Mouse (Mus musculus) layer of hippocampus, postnatal 25 days (tissue): ENCODE results near the gene Rab38. TPM values are rescaled to one million over a fixed set of nuclear protein-coding genes. Genes with fewer than 3 reads are reported as not detected.

Source experiments
- DNase-seq, 2 experiments: peaks; one replicate each; pipeline ENCODE4 v3.0.0; 2022; ENCODE audit warnings: mixed read lengths in 2 of 2, low spot score in 1 of 2; ENCODE audit errors: extremely low spot score in 1 of 2
- total RNA-seq, 2 experiments: library from RNA; stranded (reverse); gene quantifications; 2 replicates each; pipeline ENCODE4 v1.2.3; 2021

The Rab38 gene
- total RNA-seq = 1 to 10 TPM; 1.7 to 2.1 TPM

DNA sequence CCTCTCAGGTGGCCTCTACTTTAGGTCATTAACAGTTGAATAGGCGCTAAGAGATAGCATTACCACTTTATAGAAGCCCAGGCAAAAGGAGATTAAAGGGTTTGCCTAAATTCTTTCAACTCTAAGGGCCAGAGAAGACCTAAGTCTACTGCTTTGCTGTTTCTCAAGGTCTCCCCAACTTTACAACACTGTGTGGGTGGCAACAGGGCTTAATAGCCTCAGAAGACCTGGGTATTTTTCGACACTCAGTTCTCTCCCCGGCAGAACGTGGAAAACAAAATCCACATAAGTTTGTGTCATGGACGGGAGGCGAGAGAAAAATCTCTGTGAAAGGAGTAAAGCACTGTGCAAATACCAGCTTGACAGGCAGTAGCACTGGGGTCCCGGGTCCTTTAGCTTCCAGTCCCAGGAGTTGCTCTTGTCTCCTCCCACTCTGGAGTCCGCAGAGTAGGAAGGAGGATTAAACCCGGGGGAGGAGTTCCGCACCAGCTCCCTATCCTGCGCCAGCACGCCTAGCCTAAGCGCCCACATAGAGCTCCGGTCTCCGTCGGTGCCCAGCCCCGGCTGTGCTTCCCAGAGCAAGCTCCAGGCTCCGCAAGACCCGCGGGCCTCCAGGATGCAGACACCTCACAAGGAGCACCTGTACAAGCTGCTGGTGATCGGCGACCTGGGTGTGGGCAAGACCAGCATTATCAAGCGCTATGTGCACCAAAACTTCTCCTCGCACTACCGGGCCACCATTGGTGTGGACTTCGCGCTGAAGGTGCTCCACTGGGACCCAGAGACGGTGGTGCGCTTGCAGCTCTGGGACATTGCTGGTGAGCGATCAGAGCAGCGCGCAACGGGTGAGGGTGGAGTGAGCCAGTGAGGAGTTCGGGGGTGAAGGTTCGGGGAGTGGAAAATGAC lies at the start of gene Rab38:
Gene Rab38 (plus strand): TSS at position 488 of the 906 bp plus-strand sequence.
- peak; percentile 11 to 12 for DNase-seq

DNA sequence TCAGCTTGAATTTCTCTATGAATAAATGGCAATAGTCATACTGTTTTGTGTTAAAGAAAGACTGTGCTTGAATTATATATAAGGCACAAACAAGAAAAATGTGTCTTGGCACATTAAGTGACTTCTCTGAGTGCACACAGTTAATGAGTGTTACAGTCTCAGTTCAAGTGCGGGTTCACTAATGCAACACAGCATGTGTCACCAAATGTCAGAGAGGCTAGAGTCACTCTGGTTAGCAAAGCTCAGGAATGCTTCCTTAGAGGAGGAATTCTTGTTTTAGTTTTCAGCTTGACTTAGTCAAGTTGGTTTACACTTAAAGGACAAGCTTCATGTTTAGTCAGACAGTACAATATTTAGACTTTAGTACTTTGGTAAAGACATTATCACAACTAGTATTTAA lies 35.5 kb upstream of the Rab38 start:
- no peak for DNase-seq

DNA sequence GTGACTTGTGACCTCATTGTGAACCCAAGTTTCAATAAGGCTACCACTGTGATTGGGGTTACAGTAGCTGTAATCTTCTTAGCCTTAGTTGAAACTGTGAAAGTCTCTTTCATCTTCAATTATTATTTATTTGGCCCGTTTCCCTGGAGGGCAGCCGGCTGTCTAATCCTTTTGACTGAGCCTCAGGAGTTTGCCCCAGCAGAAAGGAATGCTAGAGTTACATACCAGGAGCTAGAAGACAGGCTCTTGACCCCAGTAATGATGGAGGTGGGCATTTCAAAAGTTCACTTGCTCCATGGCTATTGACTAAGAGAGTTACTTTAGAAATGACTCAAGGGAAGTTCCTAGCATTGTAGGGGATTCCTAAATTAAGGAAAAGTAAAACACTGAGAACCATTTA lies 34.3 kb upstream of the Rab38 start:
- no peak for DNase-seq

DNA sequence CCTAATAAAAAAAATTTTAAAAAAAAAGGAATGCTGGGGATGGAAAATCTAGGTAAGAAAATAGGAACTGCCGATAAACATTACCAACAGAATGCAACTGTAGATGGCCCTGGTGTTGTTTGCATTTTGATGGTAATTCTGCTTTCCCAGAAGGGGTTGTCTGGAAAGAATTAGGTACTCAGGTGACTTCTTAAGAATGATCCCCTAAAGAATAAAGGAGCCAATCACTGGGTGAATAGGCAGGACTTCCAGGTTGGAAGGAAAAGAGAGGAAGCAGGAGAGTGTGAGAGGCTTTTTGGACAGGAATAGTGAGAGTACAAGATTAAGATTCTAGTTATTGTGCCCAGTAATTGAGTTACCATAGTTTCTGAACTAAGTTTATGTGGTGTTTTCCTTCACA lies 24.8 kb upstream of the Rab38 start:
- DNase-seq = no peak

DNA sequence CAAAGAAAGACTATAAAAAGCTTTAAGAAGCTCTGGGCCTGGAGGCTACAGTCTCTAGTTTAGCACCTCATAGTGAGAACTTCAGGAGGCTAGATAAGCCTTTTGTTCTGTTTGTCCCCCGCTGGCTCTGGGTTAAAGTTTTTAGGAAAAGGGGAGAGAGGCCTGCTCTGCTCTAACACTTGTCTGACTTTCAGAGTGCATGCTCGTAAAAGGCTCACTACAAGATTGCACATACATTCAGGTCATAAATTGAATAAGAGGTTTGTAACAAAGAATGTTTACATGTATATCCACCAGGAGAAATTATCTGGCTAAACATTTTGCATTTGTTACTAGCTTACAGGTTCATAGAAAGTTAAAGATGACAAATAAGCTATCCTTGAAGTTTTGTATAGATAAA lies 23.6 kb upstream of the Rab38 start:
- DNase-seq = no peak

DNA sequence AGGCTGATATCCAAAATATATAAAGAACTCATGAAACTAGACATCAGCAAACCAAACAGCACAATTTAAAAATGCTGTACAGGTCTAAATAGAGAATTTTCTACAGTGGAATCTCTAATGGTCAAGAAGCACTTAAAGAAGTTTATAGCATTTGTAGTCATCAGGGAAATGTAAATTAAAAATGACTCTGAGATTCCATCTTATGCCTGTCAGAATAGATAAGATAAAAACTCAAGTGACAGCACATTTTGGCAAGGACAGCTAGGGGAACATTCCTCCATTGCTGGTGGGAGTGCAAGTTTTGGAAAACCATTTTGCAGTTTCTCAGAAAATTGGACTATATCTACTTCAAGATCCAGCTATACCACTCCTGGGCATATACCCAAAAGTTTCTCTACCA lies 8.3 kb upstream of the Rab38 start:
- DNase-seq = no peak

DNA sequence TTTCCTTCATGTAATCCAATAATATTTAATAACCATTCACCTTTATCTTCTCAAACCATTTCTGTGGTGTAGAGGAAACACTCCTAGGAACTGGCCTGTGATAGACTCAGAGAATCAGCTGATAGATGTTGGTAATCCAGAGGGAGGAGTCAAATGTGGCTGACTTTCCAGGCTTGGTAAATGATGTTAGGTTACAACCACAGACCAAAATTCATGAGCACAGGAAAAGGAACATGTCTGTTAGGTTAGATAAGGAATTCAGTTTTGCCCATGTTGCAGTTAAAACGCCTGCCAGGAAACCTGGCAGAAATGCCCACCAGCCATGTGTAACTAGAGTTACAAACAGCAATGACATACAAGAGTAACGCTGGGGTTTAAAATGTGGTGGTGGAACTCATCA lies 6.2 kb upstream of the Rab38 start:
- DNase-seq = no peak

DNA sequence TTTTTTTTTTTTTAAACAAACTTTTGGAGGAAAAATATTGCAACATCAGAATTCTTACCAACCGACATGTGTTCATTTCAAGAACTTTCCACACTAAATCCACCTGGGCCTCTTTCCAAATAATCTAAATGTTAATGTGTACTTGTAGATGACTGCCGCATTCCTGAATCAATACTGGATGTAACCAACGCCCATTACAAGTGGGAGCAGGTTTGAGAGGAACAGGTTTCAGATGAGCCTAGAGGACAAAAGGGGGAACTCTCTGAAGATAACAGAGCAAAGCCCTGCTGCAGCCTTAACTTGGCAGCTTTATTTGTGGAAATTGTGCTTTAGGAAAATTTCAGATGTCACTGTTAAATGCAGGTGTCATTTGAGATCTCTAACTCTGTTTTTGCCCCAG lies 4.3 kb upstream of the Rab38 start:
- DNase-seq = no peak

DNA sequence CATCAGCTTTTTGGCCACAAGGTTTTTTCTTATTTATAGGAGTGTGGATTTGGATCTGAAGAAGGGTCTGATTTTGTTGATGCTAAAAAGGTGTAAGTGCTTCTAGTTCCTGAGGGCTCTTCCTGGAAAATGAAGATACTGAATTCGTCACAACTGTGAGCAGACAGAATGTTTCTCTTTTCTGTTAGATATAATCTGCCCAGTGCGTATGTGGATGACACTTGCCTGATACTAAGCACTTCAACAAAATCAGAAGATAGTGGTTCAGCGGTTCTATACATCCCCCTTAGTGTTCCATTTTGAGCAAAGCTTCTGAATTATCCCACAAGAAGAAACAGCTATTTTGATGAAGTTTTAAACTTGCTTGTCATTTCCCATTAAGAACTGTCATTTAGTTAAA lies 2.6 kb upstream of the Rab38 start:
- no peak for DNase-seq

DNA sequence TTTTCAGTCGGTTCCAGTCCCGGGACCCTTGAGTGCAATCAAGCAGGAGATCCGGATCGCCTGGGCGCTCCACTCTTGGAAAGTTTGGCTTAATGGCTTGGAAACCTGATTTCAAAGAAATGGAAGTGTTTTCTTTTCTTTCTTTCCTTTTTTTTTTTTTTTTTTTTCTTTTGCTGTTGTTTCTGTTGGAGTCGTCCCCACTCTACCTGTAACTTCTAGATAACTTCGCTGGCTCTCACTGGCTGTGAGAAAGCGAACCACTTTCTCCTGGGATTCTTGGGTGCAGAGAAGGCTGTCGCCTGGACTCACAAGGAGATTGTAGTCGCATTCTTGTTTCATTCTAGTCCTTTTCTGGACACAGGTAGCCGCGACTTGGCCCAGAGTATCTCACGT lies 615 bp downstream of the Rab38 start:
- DNase-seq = no peak

DNA sequence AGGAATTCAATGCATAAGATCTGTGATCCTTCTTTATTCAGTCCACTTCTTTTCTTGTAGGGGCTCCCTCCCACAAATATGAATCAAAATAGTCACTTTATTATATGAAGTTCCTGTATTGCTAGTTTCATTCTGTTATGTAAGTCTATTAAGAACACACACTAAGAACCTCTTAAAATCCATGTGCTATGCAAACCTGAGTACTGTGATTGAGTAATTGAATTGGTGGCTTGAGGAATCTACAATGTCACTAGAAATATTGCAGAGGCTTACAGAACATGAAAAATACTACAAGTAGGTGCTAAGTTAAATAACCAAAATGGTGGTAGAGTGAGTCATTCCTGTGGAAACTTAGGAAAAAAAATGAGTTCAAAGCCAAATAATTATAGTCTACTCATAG lies 10.2 kb downstream of the Rab38 start:
- no peak for DNase-seq

DNA sequence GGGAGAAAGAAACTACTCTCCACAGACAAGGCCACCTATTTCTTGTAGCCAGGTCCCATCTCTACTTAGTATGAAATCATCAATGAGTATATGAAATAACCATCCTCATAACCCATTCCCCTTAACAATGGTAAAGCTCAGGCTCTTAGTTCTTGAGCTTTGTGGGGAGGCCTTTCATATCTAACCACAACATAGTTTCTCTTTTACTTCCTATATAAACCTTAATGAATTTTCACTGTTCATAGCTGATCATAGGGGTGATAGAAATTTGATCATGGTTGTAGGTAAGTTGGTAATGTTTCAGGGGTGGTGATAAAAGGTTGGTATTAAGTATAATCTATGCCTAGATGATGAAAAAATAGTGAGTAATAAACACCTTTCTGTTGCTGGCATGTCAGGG lies 12.6 kb downstream of the Rab38 start:
- no peak for DNase-seq

DNA sequence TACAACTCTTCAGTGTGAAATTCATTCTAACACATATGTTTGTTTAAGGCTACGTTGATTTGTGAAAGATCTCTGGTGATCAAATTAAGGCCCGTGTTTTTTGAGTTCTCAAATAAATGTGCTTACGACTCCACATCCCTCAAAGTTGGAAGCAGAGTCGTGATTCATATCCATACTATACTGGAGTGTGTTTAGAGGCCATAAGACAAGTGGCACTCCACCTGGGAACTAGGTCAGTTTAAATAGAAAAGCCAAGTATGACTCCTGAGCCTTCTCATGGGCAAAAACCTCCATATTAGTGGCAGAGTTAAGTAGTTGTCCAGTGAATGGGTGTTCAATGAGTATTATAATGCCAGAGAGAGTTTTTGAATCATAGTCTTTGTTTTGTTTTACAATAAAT lies 13.4 kb downstream of the Rab38 start:
- no peak for DNase-seq

DNA sequence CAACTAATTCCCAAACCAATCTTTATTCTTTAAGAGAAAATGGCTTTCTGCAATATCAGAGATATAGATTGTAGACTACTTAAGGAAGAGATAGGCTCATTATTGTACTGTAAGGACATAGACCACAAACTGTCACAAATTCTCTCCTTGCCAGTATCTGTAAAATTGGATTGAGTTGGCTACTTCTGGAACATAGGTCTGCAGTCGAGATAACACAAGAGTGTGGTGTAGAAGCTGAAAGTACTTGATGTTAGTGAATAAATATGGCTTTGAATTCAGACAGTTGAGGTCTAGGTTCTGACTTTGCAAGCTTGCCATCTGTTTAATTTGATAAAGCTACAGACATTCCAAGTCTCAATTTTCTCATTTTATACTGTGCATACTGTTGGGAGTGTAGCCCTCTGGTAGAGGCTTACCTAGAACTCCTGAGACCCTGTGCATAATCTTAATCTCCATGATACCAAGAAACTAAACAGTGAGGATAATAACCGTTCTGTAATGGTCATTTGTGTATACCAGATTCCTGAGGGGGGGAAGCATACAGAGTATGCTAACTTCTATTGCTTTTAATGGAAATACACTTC lies 15.3 kb downstream of the Rab38 start:
- DNase-seq = no peak

DNA sequence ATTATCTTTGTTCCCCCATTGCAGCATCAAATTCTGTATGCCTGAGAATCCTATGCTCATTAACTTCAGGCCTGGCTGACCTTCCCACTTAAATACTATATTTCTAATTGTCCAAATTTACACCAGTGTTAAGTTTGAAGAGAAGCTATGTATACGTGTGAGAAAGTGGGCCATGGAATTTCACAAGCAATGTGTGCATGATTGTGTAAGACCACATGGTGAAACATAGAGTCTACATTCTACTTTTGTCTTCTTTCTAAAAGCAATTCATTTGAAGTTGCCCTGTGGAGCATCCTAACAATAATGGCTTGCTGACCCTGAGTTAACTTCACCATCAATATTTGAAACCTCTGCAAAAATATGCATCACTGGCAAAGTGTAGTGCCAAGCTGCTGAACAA lies 23.2 kb downstream of the Rab38 start:
- no peak for DNase-seq

DNA sequence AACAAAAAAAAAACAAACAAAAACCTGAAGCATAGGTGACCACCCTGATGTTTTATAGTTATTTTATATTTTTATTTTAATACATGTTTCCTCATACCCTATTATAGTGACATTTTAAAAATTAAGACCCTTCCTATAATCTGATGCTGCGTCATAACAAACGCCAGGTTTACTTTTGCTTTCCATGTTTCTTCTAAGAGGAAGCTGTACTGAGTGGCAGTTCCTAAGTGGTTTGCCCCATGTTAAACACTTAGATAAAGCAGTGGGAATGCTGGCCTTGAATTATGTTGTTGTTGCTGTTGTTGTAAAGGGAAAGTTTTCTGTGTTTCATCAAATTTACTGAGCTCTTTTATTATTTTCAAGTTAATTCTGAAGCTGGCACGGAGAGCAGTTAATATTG lies 27.8 kb downstream of the Rab38 start:
- DNase-seq = no peak

DNA sequence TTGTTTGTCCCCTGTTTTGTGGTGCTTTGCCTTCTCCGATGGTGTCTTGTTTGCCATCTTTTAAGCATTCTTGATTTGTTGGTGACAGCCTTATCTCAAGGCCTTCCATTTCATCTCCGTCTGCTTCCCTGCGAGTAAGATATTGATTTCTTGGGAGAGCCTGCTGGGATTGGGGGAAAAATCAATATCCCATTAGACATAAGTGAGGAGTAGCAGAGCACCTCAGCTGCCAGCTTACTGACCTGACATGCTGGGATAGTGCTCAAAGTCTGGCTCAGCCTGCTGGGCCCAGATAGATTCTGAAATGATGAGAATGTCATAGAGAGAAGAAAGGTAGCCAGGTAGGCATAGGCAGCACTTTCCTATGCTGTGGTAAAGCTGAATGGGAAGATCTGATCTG lies 37.7 kb downstream of the Rab38 start:
- DNase-seq = no peak

DNA sequence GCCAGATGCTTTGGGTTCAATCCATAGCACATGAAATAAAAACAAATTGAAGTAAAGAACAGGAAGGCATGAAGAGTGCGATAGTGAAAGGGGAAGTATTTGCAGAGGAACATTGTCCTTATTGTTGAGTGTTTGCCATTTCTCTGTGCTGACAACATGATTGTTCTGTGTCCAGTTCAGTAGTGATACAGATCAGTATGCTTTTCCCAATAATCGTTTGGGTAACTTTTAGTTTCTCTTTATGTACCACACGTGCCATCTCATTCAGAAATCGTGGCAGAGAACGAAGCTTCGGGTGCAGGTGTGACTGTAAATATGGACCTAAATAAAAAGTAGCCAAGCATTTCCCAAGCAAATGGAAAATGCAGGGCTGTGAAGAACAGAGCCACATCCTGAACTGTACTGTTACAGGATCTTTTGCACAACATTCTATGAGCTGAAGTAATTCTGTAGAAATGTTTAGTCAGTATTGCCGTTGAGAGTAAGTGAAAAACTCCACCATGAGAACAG lies 52.1 kb downstream of the Rab38 start:
- no peak for DNase-seq

DNA sequence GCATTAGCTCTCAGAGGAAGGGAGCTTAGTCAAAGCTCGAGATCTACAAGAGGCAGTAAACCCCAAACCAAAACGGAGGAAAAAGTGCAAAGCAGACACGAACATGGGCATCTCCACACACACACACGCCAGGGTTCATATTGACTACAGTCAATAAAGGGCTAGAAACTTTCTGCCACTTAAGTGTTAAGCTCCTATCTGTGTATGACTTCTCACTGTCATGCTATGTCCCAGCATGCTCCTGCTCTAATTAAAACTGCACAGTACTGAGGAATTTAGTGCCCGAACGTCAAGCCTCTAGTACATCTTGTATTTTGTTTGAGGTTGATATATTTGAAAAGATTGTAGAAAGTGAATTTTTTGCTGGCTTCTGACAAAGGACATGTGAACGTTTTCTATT lies 52.6 kb downstream of the Rab38 start:
- no peak for DNase-seq

DNA sequence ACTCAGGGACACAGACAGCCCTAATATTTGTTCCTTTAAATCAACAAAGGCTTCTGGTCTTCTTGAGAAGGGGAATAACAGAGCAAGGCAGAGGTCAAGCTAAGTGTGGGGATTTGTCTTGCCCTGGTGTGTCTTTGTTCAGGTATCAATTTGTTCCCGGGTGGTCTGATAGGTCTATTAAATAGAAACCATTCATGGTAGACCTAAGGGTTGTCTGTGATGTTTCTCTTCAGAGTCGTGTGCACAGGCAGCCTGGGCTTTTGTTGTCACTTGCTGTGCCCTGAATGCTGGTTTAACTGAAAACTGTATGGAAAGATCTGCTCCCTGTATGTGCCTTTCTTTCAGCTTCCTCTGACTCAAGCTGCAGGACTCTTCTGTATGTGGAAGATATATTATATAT lies 60.9 kb downstream of the Rab38 start:
- no peak for DNase-seq

DNA sequence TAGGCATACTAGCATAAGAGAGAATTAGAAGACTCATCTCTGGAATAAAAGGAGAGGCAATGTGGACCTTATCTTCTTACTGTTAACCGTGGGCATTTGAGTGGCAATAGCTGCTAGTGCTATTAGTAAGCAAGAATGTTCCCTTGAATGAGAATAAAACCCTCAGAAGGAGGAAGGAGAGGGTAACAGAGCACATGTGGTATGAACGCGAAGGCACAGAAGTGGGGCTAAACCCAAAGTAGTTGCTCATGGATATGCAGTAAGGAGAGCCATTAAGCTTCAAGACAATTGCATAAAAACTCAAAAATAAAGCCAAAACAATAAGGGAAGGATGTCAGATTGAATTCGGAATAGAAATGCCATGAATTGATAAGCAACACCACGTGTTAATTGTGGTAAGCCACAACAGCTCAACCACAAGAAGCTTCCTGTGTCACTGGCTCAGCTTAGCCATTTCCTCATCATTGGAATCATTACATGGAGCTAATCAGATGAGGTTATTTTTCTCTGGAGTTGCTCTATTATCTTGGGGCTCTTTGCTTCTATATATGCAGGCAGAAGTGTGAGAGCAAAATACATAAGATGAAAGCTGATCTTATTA lies 72.2 kb downstream of the Rab38 start:
- DNase-seq = no peak

DNA sequence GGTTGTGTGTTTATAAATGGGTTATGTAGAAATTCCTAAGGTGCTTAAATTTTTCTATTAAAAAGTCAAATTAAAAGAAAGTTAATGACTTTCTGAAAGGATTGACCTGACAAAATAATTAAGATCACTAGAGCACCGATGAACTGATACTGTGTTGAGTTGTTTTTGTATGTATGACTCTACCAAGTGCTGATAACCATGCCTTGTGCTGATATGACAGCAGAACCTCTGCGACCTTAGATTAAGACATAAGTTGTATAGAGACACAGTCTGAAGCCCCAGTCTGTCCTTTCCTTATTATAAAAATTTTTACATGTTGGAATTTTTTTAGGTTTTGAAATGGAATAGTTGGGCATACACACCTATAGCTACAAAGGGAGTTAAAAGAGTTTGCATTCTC lies 79.7 kb downstream of the Rab38 start:
- no peak for DNase-seq
